Mouse (Mus musculus) layer of hippocampus, adult 2 months (tissue): Measurements from ENCODE around the gene Rsbn1l. TPM values are rescaled to one million over a fixed set of nuclear protein-coding genes. Genes with fewer than 3 reads are reported as not detected.
A peak's percentile ranks its signal among the peaks of the same experiment; 100 is the strongest.

Experiments used
- DNase-seq, 2 experiments: peaks; one replicate each; pipeline ENCODE4 v3.0.0; 2022; ENCODE audit warnings: low spot score in 2 of 2
- H3K27ac ChIP-seq: fragments of 200-600 bp; 2 replicates; pipeline ENCODE4 v1.8.1; 2022
- H3K4me3 ChIP-seq: fragments of 200-600 bp; 2 replicates; pipeline ENCODE4 v1.8.1; 2022; ENCODE audit warnings: mild to moderate bottlenecking
- CTCF ChIP-seq: fragments of 200-600 bp; conservative IDR thresholded peaks from 2 replicates; pipeline ENCODE4 v1.8.1; 2022; ENCODE audit warnings: antibody characterized with exemption, mild to moderate bottlenecking, moderate library complexity
- total RNA-seq, 2 experiments: library from RNA; stranded (reverse); gene quantifications; 2 replicates each; pipeline ENCODE4 v1.2.3; 2021

Rsbn1l gene
- total RNA-seq, 2 experiments from 2014 or later, result 19.2 to 21.7 TPM

- Histone ChIP-seq H3K4me3 (no peak overlapping the region), H3K27ac (no peak overlapping the region)
- no peak for DNase-seq
- TF ChIP-seq CTCF, result no peak
Measured at GRCm38 (mm10) chr5:20942523-20942922, 13.7 kb downstream of the Rsbn1l start.

GRCm38 (mm10) chr5:20941205-20941604 lies 15.0 kb downstream of the Rsbn1l start:
- no peak for TF ChIP-seq CTCF
- DNase-seq, result no peak
- H3K4me3 ChIP-seq, result no peak overlapping the region
- H3K27ac ChIP-seq, result peak overlapping the region; percentile 9; the same call in 1 of the 2 replicates

GRCm38 (mm10) chr5:20940696-20941095 lies 15.5 kb downstream of the Rsbn1l start:
- no peak overlapping the region for H3K4me3 ChIP-seq
- TF ChIP-seq CTCF, result no peak
- H3K27ac ChIP-seq, result peak overlapping the region; percentile 9; the same call in 1 of the 2 replicates
- no peak for DNase-seq

GRCm38 (mm10) chr5:20940040-20940571 lies 16.1 kb downstream of the Rsbn1l start:
- Histone ChIP-seq H3K4me3 (no peak overlapping the region), H3K27ac (0 out of 2 replicates have a peak overlapping the region, but pooled peaks have one; percentile 9)
- no peak for TF ChIP-seq CTCF
- no peak for DNase-seq

GRCm38 (mm10) chr5:20938523-20938922 lies 17.7 kb downstream of the Rsbn1l start:
- TF ChIP-seq CTCF, result no peak
- no peak for DNase-seq
- H3K4me3 ChIP-seq, result no peak overlapping the region
- H3K27ac ChIP-seq, result peak overlapping the region; percentile 44; the same call in 1 of the 2 replicates

GRCm38 (mm10) chr5:20935934-20936333 lies 20.3 kb downstream of the Rsbn1l start:
- no peak for TF ChIP-seq CTCF
- no peak overlapping the region for H3K27ac ChIP-seq
- DNase-seq, result no peak
- H3K4me3 ChIP-seq, result no peak overlapping the region

- Histone ChIP-seq H3K4me3 (no peak overlapping the region), H3K27ac (no peak overlapping the region)
- TF ChIP-seq CTCF, result no peak
- DNase-seq, result no peak
Measured at GRCm38 (mm10) chr5:20932585-20932984, 23.6 kb downstream of the Rsbn1l start.

- H3K27ac ChIP-seq, result no peak overlapping the region
- no peak for TF ChIP-seq CTCF
- DNase-seq, result no peak
- no peak overlapping the region for H3K4me3 ChIP-seq
Measured at GRCm38 (mm10) chr5:20931300-20931699, 24.9 kb downstream of the Rsbn1l start.

GRCm38 (mm10) chr5:20930430-20930829 lies 25.8 kb downstream of the Rsbn1l start:
- no peak overlapping the region for H3K4me3 ChIP-seq
- DNase-seq, result no peak
- no peak for TF ChIP-seq CTCF

GRCm38 (mm10) chr5:20929669-20930151 lies 26.5 kb downstream of the Rsbn1l start:
- H3K27ac ChIP-seq, result no peak overlapping the region
- no peak for TF ChIP-seq CTCF

More at GRCm38 (mm10) chr5:20930430-20930829, 25.8 kb downstream of the Rsbn1l start:
- H3K27ac ChIP-seq, result no peak overlapping the region; the same call in 1 of the 2 replicates

GRCm38 (mm10) chr5:20925451-20925850 lies 30.7 kb downstream of the Rsbn1l start:
- TF ChIP-seq CTCF, result no peak
- DNase-seq, result no peak
- no peak overlapping the region for H3K27ac ChIP-seq
- no peak overlapping the region for H3K4me3 ChIP-seq

More at GRCm38 (mm10) chr5:20929669-20930151, 26.5 kb downstream of the Rsbn1l start:
- no peak overlapping the region for H3K4me3 ChIP-seq
- no peak for DNase-seq

- TF ChIP-seq CTCF, result no peak
- DNase-seq, result no peak
- no peak overlapping the region for H3K27ac ChIP-seq
- H3K4me3 ChIP-seq, result no peak overlapping the region
Measured at GRCm38 (mm10) chr5:20924608-20925007, 31.6 kb downstream of the Rsbn1l start.

GRCm38 (mm10) chr5:20919566-20919965 lies 36.6 kb downstream of the Rsbn1l start:
- DNase-seq, result no peak
- Histone ChIP-seq H3K4me3 (no peak overlapping the region), H3K27ac (no peak overlapping the region)
- no peak for TF ChIP-seq CTCF

GRCm38 (mm10) chr5:20918967-20919366 lies 37.2 kb downstream of the Rsbn1l start:
- no peak for DNase-seq
- no peak overlapping the region for H3K27ac ChIP-seq

More at GRCm38 (mm10) chr5:20918967-20919366, 37.2 kb downstream of the Rsbn1l start:
- no peak overlapping the region for H3K4me3 ChIP-seq
- no peak for TF ChIP-seq CTCF
